In genomic region chr10:71238240-71238554, GRCm38 (mm10) we compare ENCODE assay signal across 8 mouse cellular contexts. TPM values are rescaled to one million over a fixed set of nuclear protein-coding genes. Genes with fewer than 3 reads are reported as not detected.
A peak's percentile ranks its signal among the peaks of the same experiment; 100 is the strongest.
DNase-seq lines count a peak whose midpoint lies in the region; ATAC-seq and TF ChIP-seq lines count a peak whose summit lies in the region.

Gene Tfam (minus strand): TSS chr10:71238280.

- H3K4me3 ChIP-seq in ES-E14 (ENCODE audit: insufficient read depth in 1 of 2, low read depth in 1 of 2, low read length in 2 of 2, poor library complexity in 1 of 2, severe bottlenecking in 1 of 2): peak within 1 kb of the TSS; percentile 86 to 98
- H3K4me3 ChIP-seq in forebrain, embryonic 15.5 days: peak within 1 kb of the TSS; percentile 59
- peak within 1 kb of the TSS; percentile 62 for H3K4me3 ChIP-seq in hindbrain, embryonic 14.5 days (replicated peaks; ENCODE audit: low read length)
- peak within 1 kb of the TSS; percentile 94 for H3K4me3 ChIP-seq in liver, embryonic 16.5 days (ENCODE audit: low read depth, low read length)

- H3K36me3 ChIP-seq in ES-E14 (ENCODE audit: control insufficient read depth, insufficient read depth, low read length, poor library complexity, severe bottlenecking): peaks cover 12% of the 10 kb centered on the region
- H3K36me3 ChIP-seq in forebrain, embryonic 15.5 days: peaks cover 17% of the 10 kb centered on the region
- peaks cover 28% of the 10 kb centered on the region for H3K36me3 ChIP-seq in hindbrain, embryonic 14.5 days (replicated peaks; ENCODE audit: control insufficient read depth, insufficient read depth)
- H3K36me3 ChIP-seq in liver, embryonic 16.5 days (ENCODE audit: control insufficient read depth, insufficient read depth): peaks cover 11% of the 10 kb centered on the region

- peak within 1 kb of the TSS; percentile 94 for H3K9ac ChIP-seq in ES-E14 (ENCODE audit: insufficient read depth, low read depth, low read length, poor library complexity, severe bottlenecking)
- H3K9ac ChIP-seq in forebrain, embryonic 15.5 days (replicated peaks): peak within 1 kb of the TSS; percentile 72
- H3K9ac ChIP-seq in hindbrain, embryonic 14.5 days: peak within 1 kb of the TSS; percentile 80
- peak within 1 kb of the TSS; percentile 90 for H3K9ac ChIP-seq in liver, embryonic 16.5 days (ENCODE audit: low read depth, low read length)

- peaks cover 0 to 6% of the 10 kb centered on the region in 2 experiments; a peak in 1 of 4 replicates for H3K4me1 ChIP-seq in ES-E14 (ENCODE audit: control insufficient read depth in 2 of 2, insufficient read depth in 2 of 2, low read length in 2 of 2, poor library complexity in 1 of 2)
- H3K4me1 ChIP-seq in forebrain, embryonic 15.5 days: peaks cover 20% of the 10 kb centered on the region
- H3K4me1 ChIP-seq in hindbrain, embryonic 14.5 days (replicated peaks; ENCODE audit: control insufficient read depth, insufficient read depth, low read length): peaks cover 7% of the 10 kb centered on the region
- H3K4me1 ChIP-seq in liver, embryonic 16.5 days (ENCODE audit: control insufficient read depth, low read depth, low read length): peaks cover 5% of the 10 kb centered on the region

- H3K9me3 ChIP-seq in ES-E14 (ENCODE audit: control insufficient read depth, insufficient read depth, low read depth, low read length): no peaks in the 10 kb centered on the region
- H3K9me3 ChIP-seq in forebrain, embryonic 15.5 days: no peaks in the 10 kb centered on the region
- no peaks in the 10 kb centered on the region for H3K9me3 ChIP-seq in hindbrain, embryonic 14.5 days (ENCODE audit: control insufficient read depth, low read length)
- H3K9me3 ChIP-seq in liver, embryonic 16.5 days (replicated peaks; ENCODE audit: control insufficient read depth, low read length): no peaks in the 10 kb centered on the region

- DNase-seq in cerebellum, postnatal 4 days (ENCODE audit: low spot score in 2 of 2): no peak
- no peak for DNase-seq in ES-E14 (ENCODE audit: low read depth, low spot score)
- DNase-seq in hindbrain, embryonic 14.5 days (ENCODE audit: low spot score): no peak
- DNase-seq in MN1 (ENCODE audit: low spot score): no peak
- no peak for DNase-seq in kidney, postnatal 4 days

- peak within 1 kb of the TSS; percentile 71 for H3K27ac ChIP-seq in ES-E14 (ENCODE audit: insufficient read depth, low read depth, low read length, poor library complexity, severe bottlenecking)
- peak within 1 kb of the TSS; percentile 63 for H3K27ac ChIP-seq in forebrain, embryonic 15.5 days (replicated peaks)
- peak within 1 kb of the TSS; percentile 40 for H3K27ac ChIP-seq in hindbrain, embryonic 14.5 days
- H3K27ac ChIP-seq in liver, embryonic 16.5 days (ENCODE audit: low read length): peak within 1 kb of the TSS; percentile 81

- WGBS in forebrain, embryonic 15.5 days: 2% methylated on average over 7 of the region's 7 CpGs
- 3% methylated on average over 7 of the region's 7 CpGs for WGBS in hindbrain, embryonic 14.5 days
- 3% methylated on average over 7 of the region's 7 CpGs for WGBS in liver, embryonic 16.5 days (ENCODE audit: insufficient replicate concordance)

- peak; percentile 93 for ATAC-seq in cerebellum, adult (ENCODE audit: insufficient number of reproducible peaks, low FRiP score, low TSS enrichment)
- ATAC-seq in forebrain, embryonic 15.5 days (replicated peaks): no peak; the same call in 1 of the 2 replicates
- ATAC-seq in hindbrain, embryonic 14.5 days (ENCODE audit: low FRiP score): no peak
- no peak for ATAC-seq in liver, embryonic 16.5 days (ENCODE audit: low read depth)

- peak within 1 kb of the TSS; percentile 65 for H3K4me2 ChIP-seq in forebrain, embryonic 15.5 days (replicated peaks)
- H3K4me2 ChIP-seq in hindbrain, embryonic 14.5 days (replicated peaks): peak within 1 kb of the TSS; percentile 82
- H3K4me2 ChIP-seq in liver, embryonic 16.5 days (ENCODE audit: low read depth, low read length): peak within 1 kb of the TSS; percentile 78

- in situ Hi-C loops in ES-E14 (cut with MboI; ENCODE audit: low sequenced_read_pairs in 2 of 2, unreplicated experiment in 2 of 2): no loop called here

- H3K27me3 ChIP-seq in forebrain, embryonic 15.5 days: no peaks in the 10 kb centered on the region
- no peaks in the 10 kb centered on the region for H3K27me3 ChIP-seq in hindbrain, embryonic 14.5 days (ENCODE audit: control insufficient read depth, insufficient read depth, low read length)
- H3K27me3 ChIP-seq in liver, embryonic 16.5 days (ENCODE audit: control insufficient read depth, insufficient read depth, low read depth, low read length): no peaks in the 10 kb centered on the region

TF ChIP-seq in ES-E14, 5 proteins besides CTCF, POLR2A, EP300 and RAD21:
- TF ChIP-seq HCFC1 (IDR thresholded peaks at IDR 0.05; ENCODE audit: borderline replicate concordance, insufficient read depth, low read length): no peak
- TF ChIP-seq ZC3H11A (IDR thresholded peaks at IDR 0.05; ENCODE audit: borderline replicate concordance, low read depth, low read length): no peak
- no peak for TF ChIP-seq ZNF384 (IDR thresholded peaks at IDR 0.05; ENCODE audit: low read depth, low read length)
- TF ChIP-seq MAFK (IDR thresholded peaks at IDR 0.05; ENCODE audit: insufficient read depth, low read depth, low read length): no peak
- no peak for TF ChIP-seq CHD2 (IDR thresholded peaks at IDR 0.05; ENCODE audit: low read depth, low read length)

RNA-seq across cellular contexts. Expression of gene Tfam, which starts in this region (rescaled TPM):
- 63.7 and 67.3 TPM in 2 replicates for total RNA-seq in ES-E14 (2012; rRNA removed)
- polyA plus RNA-seq in forebrain, embryonic 15.5 days (2015; fragmentation: Nextera tagmentation; extraction: Ambion mirVana): 61.2 and 63.2 TPM in 2 replicates
- polyA plus RNA-seq in hindbrain, embryonic 14.5 days (2014; fragmentation: Nextera tagmentation; extraction: Ambion mirVana): 45.0 and 45.4 TPM in 2 replicates
- 32.5 and 32.8 TPM in 2 replicates for polyA plus RNA-seq in liver, embryonic 16.5 days (2015; fragmentation: Nextera tagmentation; extraction: Ambion mirVana)
